Mouse (Mus musculus): ENCODE data around the gene Gm8660. TPM values are rescaled to one million over a fixed set of nuclear protein-coding genes. Genes with fewer than 3 reads are reported as not detected.
"Not testable (repeated sequence)": the region's sequence is repeated elsewhere in the genome, so short reads cannot be mapped to it uniquely, and the experiment has no call there.

Gm8660 gene
- polyA plus RNA-seq (2014; fragmentation: Nextera tagmentation; extraction: Ambion mirVana), result not detected in 2 replicates

DNA sequence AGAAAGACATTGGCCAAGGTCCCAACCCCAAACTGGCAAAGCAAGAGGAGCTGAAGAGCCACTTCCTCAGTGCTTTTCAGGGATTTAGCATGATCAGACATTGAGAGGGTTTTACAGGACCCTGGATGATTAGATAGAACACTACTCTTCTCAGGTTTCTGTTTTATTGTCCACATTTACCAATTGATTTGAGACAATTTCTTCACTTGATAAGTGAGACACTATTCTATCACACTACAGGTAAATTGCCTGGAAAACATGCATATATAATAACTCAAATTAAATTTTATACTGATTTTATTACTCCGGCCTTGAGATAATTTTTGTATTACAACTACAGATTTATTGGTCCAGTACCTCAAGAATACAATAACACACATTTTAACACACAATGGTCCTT lies at the start of gene Gm8660:
Gm8660 (minus strand) TSS at position 101 of the 400 bp plus-strand sequence.
- H3K27me3 ChIP-seq (ENCODE audit: control insufficient read depth, insufficient read depth, low read length); ATAC-seq (replicated peaks; ENCODE audit: insufficient number of reproducible peaks, low FRiP score, low TSS enrichment); H3K9me3 ChIP-seq (replicated peaks; ENCODE audit: control insufficient read depth, low read length); H3K4me1 ChIP-seq (ENCODE audit: control insufficient read depth, insufficient read depth, low read length); H3K27ac ChIP-seq (ENCODE audit: low read depth, low read length); H3K9ac ChIP-seq (ENCODE audit: low read depth, low read length); H3K4me2 ChIP-seq; H3K4me3 ChIP-seq (ENCODE audit: low read depth, low read length); H3K36me3 ChIP-seq (ENCODE audit: control insufficient read depth, insufficient read depth, low read length): not testable (repeated sequence)
- WGBS (ENCODE audit: insufficient replicate concordance), result no CpG with 5 or more reads among the region's 1 CpGs

DNA sequence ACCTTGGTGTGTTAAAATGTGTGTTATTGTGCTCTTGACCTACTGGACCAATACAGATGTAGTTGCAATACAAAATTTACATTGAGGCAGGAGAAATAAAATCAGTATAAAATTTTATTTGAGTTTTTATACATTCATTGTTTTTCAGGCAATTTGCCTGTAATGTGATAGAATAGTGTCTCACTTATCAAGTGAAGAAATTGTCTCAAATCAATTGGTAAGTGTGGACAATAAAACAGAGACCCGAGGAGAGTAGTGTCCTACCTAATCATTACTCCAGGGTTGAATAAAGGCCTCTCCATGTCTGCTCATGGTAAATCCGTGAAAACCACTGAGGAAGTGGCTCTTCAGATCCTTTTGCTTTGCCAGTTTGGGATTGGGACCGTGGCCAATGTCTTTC lies 42.4 kb upstream of the Gm8660 start, which contains the start of gene Vmn1r148:
Vmn1r148 (plus strand) TSS at position 301 of the 400 bp plus-strand sequence.
- not testable (repeated sequence) for H3K27ac ChIP-seq (ENCODE audit: low read depth, low read length); H3K36me3 ChIP-seq (ENCODE audit: control insufficient read depth, insufficient read depth, low read length); H3K9ac ChIP-seq (ENCODE audit: low read depth, low read length); H3K4me3 ChIP-seq (ENCODE audit: low read depth, low read length); H3K9me3 ChIP-seq (replicated peaks; ENCODE audit: control insufficient read depth, low read length); ATAC-seq (replicated peaks; ENCODE audit: insufficient number of reproducible peaks, low FRiP score, low TSS enrichment); H3K4me1 ChIP-seq (ENCODE audit: control insufficient read depth, insufficient read depth, low read length); H3K27me3 ChIP-seq (ENCODE audit: control insufficient read depth, insufficient read depth, low read length); H3K4me2 ChIP-seq
- WGBS (ENCODE audit: insufficient replicate concordance), result no CpG with 5 or more reads among the region's 3 CpGs

DNA sequence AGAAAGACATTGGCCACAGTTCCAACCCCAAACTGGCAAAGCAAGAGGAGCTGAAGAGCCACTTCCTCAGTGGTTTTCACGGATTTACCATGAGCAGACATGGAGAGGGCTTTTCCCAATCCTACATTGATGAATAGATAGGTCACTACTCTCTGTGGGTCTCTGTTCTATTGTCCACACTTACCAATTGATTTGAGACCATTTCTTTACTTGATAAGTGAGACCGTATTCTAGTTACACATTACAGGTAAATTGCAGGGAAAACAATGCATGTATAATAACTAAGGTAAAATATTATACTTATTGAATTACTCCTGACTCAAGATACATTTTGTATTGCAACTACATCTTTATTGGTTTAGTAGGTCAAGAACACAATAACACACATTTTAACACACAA lies 41.2 kb downstream of the Gm8660 start, which contains the start of gene Gm4187:
Gm4187 (minus strand) TSS at position 101 of the 400 bp plus-strand sequence.
- H3K9ac ChIP-seq (ENCODE audit: low read depth, low read length); H3K27ac ChIP-seq (ENCODE audit: low read depth, low read length); H3K4me3 ChIP-seq (ENCODE audit: low read depth, low read length); H3K9me3 ChIP-seq (replicated peaks; ENCODE audit: control insufficient read depth, low read length); H3K36me3 ChIP-seq (ENCODE audit: control insufficient read depth, insufficient read depth, low read length); H3K4me2 ChIP-seq; ATAC-seq (replicated peaks; ENCODE audit: insufficient number of reproducible peaks, low FRiP score, low TSS enrichment); H3K27me3 ChIP-seq (ENCODE audit: control insufficient read depth, insufficient read depth, low read length); H3K4me1 ChIP-seq (ENCODE audit: control insufficient read depth, insufficient read depth, low read length): not testable (repeated sequence)
- WGBS (ENCODE audit: insufficient replicate concordance), result no CpG with 5 or more reads among the region's 2 CpGs

Other genes starting within 250 kb of the Gm8660 start
- not detected in 2 replicates for gene Gm10666, start 236.3 kb downstream of the Gm8660 start, polyA plus RNA-seq (2014; fragmentation: Nextera tagmentation; extraction: Ambion mirVana)
- not detected in 2 replicates for gene Vmn1r142, start 207.0 kb downstream of the Gm8660 start, polyA plus RNA-seq (2014; fragmentation: Nextera tagmentation; extraction: Ambion mirVana)
- gene Vmn1r143, start 181.7 kb downstream of the Gm8660 start, polyA plus RNA-seq (2014; fragmentation: Nextera tagmentation; extraction: Ambion mirVana), result not detected in 2 replicates
- gene Gm8653, start 169.8 kb downstream of the Gm8660 start, polyA plus RNA-seq (2014; fragmentation: Nextera tagmentation; extraction: Ambion mirVana), result not detected in 2 replicates
- gene Gm8453, start 141.6 kb downstream of the Gm8660 start, polyA plus RNA-seq (2014; fragmentation: Nextera tagmentation; extraction: Ambion mirVana), result not detected in 2 replicates
- not detected in 2 replicates for gene Gm4187, start 41.3 kb downstream of the Gm8660 start, polyA plus RNA-seq (2014; fragmentation: Nextera tagmentation; extraction: Ambion mirVana)
- not detected in 2 replicates for gene Vmn1r148, start 42.5 kb upstream of the Gm8660 start, polyA plus RNA-seq (2014; fragmentation: Nextera tagmentation; extraction: Ambion mirVana)
- not detected in 2 replicates for gene Vmn1r149, start 67.2 kb upstream of the Gm8660 start, polyA plus RNA-seq (2014; fragmentation: Nextera tagmentation; extraction: Ambion mirVana)
- not detected in 2 replicates for gene Gm10665, start 93.0 kb upstream of the Gm8660 start, polyA plus RNA-seq (2014; fragmentation: Nextera tagmentation; extraction: Ambion mirVana)
- not detected in 2 replicates for gene Vmn1r151, start 128.6 kb upstream of the Gm8660 start, polyA plus RNA-seq (2014; fragmentation: Nextera tagmentation; extraction: Ambion mirVana)
- gene Vmn1r152, start 151.9 kb upstream of the Gm8660 start, polyA plus RNA-seq (2014; fragmentation: Nextera tagmentation; extraction: Ambion mirVana), result not detected in 2 replicates
- gene Gm8677, start 163.8 kb upstream of the Gm8660 start, polyA plus RNA-seq (2014; fragmentation: Nextera tagmentation; extraction: Ambion mirVana), result not detected in 2 replicates
- gene Gm4201, start 194.3 kb upstream of the Gm8660 start, polyA plus RNA-seq (2014; fragmentation: Nextera tagmentation; extraction: Ambion mirVana), result not detected in 2 replicates
- gene Gm4565, start 217.1 kb upstream of the Gm8660 start, polyA plus RNA-seq (2014; fragmentation: Nextera tagmentation; extraction: Ambion mirVana), result not detected in 2 replicates